Comparison of ENCODE assay signal across 16 mouse cellular contexts in genomic region chr1:191584483-191584882, GRCm38 (mm10). TPM values are rescaled to one million over a fixed set of nuclear protein-coding genes. Genes with fewer than 3 reads are reported as not detected.
A peak's percentile ranks its signal among the peaks of the same experiment; 100 is the strongest.
DNase-seq lines count a peak whose midpoint lies in the region; ATAC-seq and TF ChIP-seq lines count a peak whose summit lies in the region.
"Had no signal": no experiment of that assay in that cellular context is flagged by ENCODE, and none has a peak within 500 bp of the region (broad histone marks: within the 10 kb centered on the region; RNA-seq: fewer than 3 reads in every experiment).

No protein-coding gene starts in this region.

- no peak overlapping the region for H3K27ac ChIP-seq in kidney, adult 2 months (ENCODE audit: insufficient read depth, low read depth, low read length)
- H3K27ac ChIP-seq in lung, postnatal 0 days (ENCODE audit: low read length), result no peak overlapping the region
- H3K27ac ChIP-seq in bone marrow, adult 2 months (ENCODE audit: control insufficient read depth, insufficient read depth, low read depth, low read length, poor library complexity), result no peak overlapping the region
- no peak overlapping the region for H3K27ac ChIP-seq in stomach, postnatal 0 days (replicated peaks)
- H3K27ac ChIP-seq: heart, embryonic 13.5 days; stomach, embryonic 15.5 days had no signal

- H3K27me3 ChIP-seq in kidney, adult 2 months (replicated peaks; ENCODE audit: control insufficient read depth, insufficient read depth, low read length), result no peaks in the 10 kb centered on the region
- H3K27me3 ChIP-seq in lung, postnatal 0 days (replicated peaks; ENCODE audit: insufficient read depth, low read length), result no peaks in the 10 kb centered on the region
- H3K27me3 ChIP-seq in stomach, postnatal 0 days (ENCODE audit: control insufficient read depth, insufficient read depth, low read length), result no peaks in the 10 kb centered on the region
- H3K27me3 ChIP-seq: heart, embryonic 13.5 days; stomach, embryonic 15.5 days had no signal

- H3K36me3 ChIP-seq in kidney, adult 2 months (ENCODE audit: control insufficient read depth, insufficient read depth, low read length), result no peaks in the 10 kb centered on the region; the same call in 1 of the 2 replicates
- peaks cover 25% of the 10 kb centered on the region for H3K36me3 ChIP-seq in lung, postnatal 0 days (ENCODE audit: insufficient read depth, low read length)
- peaks cover 26% of the 10 kb centered on the region for H3K36me3 ChIP-seq in stomach, postnatal 0 days (ENCODE audit: control insufficient read depth, insufficient read depth, low read length)

- H3K9ac ChIP-seq in lung, postnatal 0 days (replicated peaks; ENCODE audit: low read depth), result no peak overlapping the region
- H3K9ac ChIP-seq in stomach, postnatal 0 days (ENCODE audit: low read length), result no peak overlapping the region
- H3K9ac ChIP-seq: heart, embryonic 13.5 days; stomach, embryonic 15.5 days had no signal

- H3K9me3 ChIP-seq in lung, postnatal 0 days (ENCODE audit: low read length), result no peaks in the 10 kb centered on the region
- no peaks in the 10 kb centered on the region for H3K9me3 ChIP-seq in stomach, postnatal 0 days (ENCODE audit: control insufficient read depth, low read length)
- H3K9me3 ChIP-seq: stomach, embryonic 15.5 days had no signal

- H3K4me1 ChIP-seq in kidney, adult 2 months (ENCODE audit: control insufficient read depth, insufficient read depth, low read length), result no peaks in the 10 kb centered on the region
- H3K4me1 ChIP-seq in lung, postnatal 0 days (ENCODE audit: insufficient read depth, low read depth, low read length), result no peaks in the 10 kb centered on the region
- no peaks in the 10 kb centered on the region for H3K4me1 ChIP-seq in bone marrow, adult 2 months (ENCODE audit: control insufficient read depth, insufficient read depth, low read length)
- no peaks in the 10 kb centered on the region for H3K4me1 ChIP-seq in stomach, postnatal 0 days (replicated peaks; ENCODE audit: control insufficient read depth, insufficient read depth)
- H3K4me1 ChIP-seq: stomach, embryonic 15.5 days had no signal

- 88% methylated on average over 4 of the region's 4 CpGs for WGBS in kidney, adult 2 months
- 89% methylated on average over 4 of the region's 4 CpGs for WGBS in lung, postnatal 0 days
- 92% methylated on average over 4 of the region's 4 CpGs for WGBS in bone marrow, adult 2 months
- WGBS in stomach, postnatal 0 days, result 91% methylated on average over 4 of the region's 4 CpGs

- no peak for DNase-seq in kidney, adult 2 months
- no peak for DNase-seq in kidney, postnatal 10 days
- DNase-seq in lung, postnatal 0 days (ENCODE audit: low spot score), result no peak
- DNase-seq in lung, postnatal 14 days, result no peak
- no peak for DNase-seq in stomach, postnatal 0 days (ENCODE audit: low spot score)
- DNase-seq: adrenal gland, adult 8-10 months; cerebellum, adult 8-10 months; gastrocnemius, postnatal 36 days; kidney, postnatal 25 days; spleen, adult 18-20 months; thymus, postnatal 14 days had no signal

- ATAC-seq in lung, postnatal 0 days, result no peak
- ATAC-seq in stomach, postnatal 0 days (ENCODE audit: low FRiP score, low TSS enrichment), result no peak
- no peak for ATAC-seq in cerebellum, adult (ENCODE audit: insufficient number of reproducible peaks, low FRiP score, low TSS enrichment)
- ATAC-seq: inflammation-experienced regulatory T-cells, adult 6 months had no signal

- no peak overlapping the region for H3K4me3 ChIP-seq in kidney, adult 2 months (ENCODE audit: insufficient read depth, low read depth, low read length)
- H3K4me3 ChIP-seq in lung, postnatal 0 days (ENCODE audit: low read depth, low read length), result no peak overlapping the region
- H3K4me3 ChIP-seq in bone marrow, adult 2 months (replicated peaks; ENCODE audit: control insufficient read depth, low read depth, low read length), result no peak overlapping the region
- H3K4me3 ChIP-seq in stomach, postnatal 0 days (ENCODE audit: low read depth, low read length), result no peak overlapping the region
- H3K4me3 ChIP-seq: heart, embryonic 13.5 days; stomach, embryonic 15.5 days had no signal

- TF ChIP-seq POLR2A in kidney, adult 2 months (IDR thresholded peaks at IDR 0.05; ENCODE audit: low read depth, low read length), result no peak
- no peak for TF ChIP-seq POLR2A in bone marrow, adult 2 months (IDR thresholded peaks at IDR 0.05; ENCODE audit: borderline replicate concordance, control insufficient read depth, low read depth, low read length)

- TF ChIP-seq EP300 in lung, postnatal 0 days (IDR thresholded peaks at IDR 0.05), result no peak
- TF ChIP-seq EP300 in stomach, postnatal 0 days (optimal IDR thresholded peaks at IDR 0.05), result no peak

- TF ChIP-seq CTCF in kidney, adult 2 months (conservative IDR thresholded peaks at IDR 0.05; ENCODE audit: insufficient read depth, insufficient read length, low read depth, low read length), result peak; percentile 52
- TF ChIP-seq CTCF in lung, postnatal 0 days (IDR thresholded peaks at IDR 0.05), result peak; percentile 40
- TF ChIP-seq CTCF in bone marrow, adult 2 months (IDR thresholded peaks at IDR 0.05; ENCODE audit: control insufficient read depth, insufficient read depth, low read length), result peak; percentile 38; the same call in 1 of the 2 replicates
- TF ChIP-seq CTCF in stomach, postnatal 0 days (IDR thresholded peaks at IDR 0.05; ENCODE audit: low read depth), result peak; percentile 59

- H3K4me2 ChIP-seq in lung, postnatal 0 days (replicated peaks; ENCODE audit: low read depth, low read length), result no peak overlapping the region
- no peak overlapping the region for H3K4me2 ChIP-seq in stomach, postnatal 0 days (replicated peaks; ENCODE audit: low read depth)
- H3K4me2 ChIP-seq: heart, embryonic 13.5 days; stomach, embryonic 15.5 days had no signal

RNA-seq across cellular contexts. Expression of gene Ints7, which starts 9.0 kb away (rescaled TPM):
- 12.2 and 12.7 TPM in 2 replicates for polyA plus RNA-seq in kidney, adult 2 months (2012; rRNA removed)
- polyA plus RNA-seq in lung, postnatal 0 days (2015; fragmentation: Nextera tagmentation; extraction: Ambion mirVana), result 13.9 and 14.3 TPM in 2 replicates
- polyA plus RNA-seq in bone marrow, adult 2 months (2011; ENCODE audit: insufficient read depth, insufficient read length, low replicate concordance, missing spikeins), result 21.0 and 32.1 TPM in 2 replicates
- 15.1 and 15.8 TPM in 2 replicates for polyA plus RNA-seq in stomach, postnatal 0 days (2015; fragmentation: Nextera tagmentation; extraction: Ambion mirVana)

RNA-seq across cellular contexts. Expression of gene Dtl, which starts 9.1 kb away (rescaled TPM):
- 0.14 and 0.20 TPM in 2 replicates for polyA plus RNA-seq in kidney, adult 2 months (2012; rRNA removed)
- 2.9 and 3.1 TPM in 2 replicates for polyA plus RNA-seq in lung, postnatal 0 days (2015; fragmentation: Nextera tagmentation; extraction: Ambion mirVana)
- polyA plus RNA-seq in bone marrow, adult 2 months (2011; ENCODE audit: insufficient read depth, insufficient read length, low replicate concordance, missing spikeins), result 23.5 and 24.8 TPM in 2 replicates
- polyA plus RNA-seq in stomach, postnatal 0 days (2015; fragmentation: Nextera tagmentation; extraction: Ambion mirVana), result 7.5 and 8.6 TPM in 2 replicates
